Mouse (Mus musculus) left cerebral cortex, postnatal 36 days (tissue): Measurements from ENCODE around the gene Kcnma1. TPM values are rescaled to one million over a fixed set of nuclear protein-coding genes. Genes with fewer than 3 reads are reported as not detected.

Experiments
- DNase-seq, 2 experiments: peaks; one replicate each; pipeline ENCODE4 v3.0.0; 2021 to 2022; ENCODE audit warnings: low spot score in 2 of 2, mixed read lengths in 1 of 2
- intact Hi-C: fragments of 180-260 bp; cut with DNase I; formaldehyde crosslinking; loops from one replicate; pipeline ENCODE4 v1.15.1; 2025
- total RNA-seq, 2 experiments: library from RNA; stranded (reverse); gene quantifications; 2 replicates each; pipeline ENCODE4 v1.2.3; 2021

Gene Kcnma1
- total RNA-seq, 2 experiments from 2014 or later = 177 to 194 TPM

DNA sequence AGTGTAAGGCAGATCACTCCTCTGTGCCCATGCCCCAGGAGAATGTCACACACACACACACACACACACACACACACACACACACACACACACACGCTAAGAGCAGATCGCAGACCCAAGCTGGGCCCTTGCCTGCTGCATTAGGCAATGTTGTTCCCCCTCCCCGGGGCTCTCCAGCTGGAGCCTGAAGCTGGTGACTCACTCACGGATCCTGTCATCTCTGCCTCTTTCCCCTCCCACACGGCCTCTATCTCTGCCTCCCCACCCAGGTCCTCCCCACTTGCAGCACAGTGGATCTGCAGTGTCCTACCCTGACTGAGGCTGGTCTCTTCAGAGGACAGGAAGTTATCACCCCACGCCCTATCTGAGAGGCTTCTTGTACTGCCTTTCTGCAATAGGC, 128.8 kb downstream of the Kcnma1 start:
- intact Hi-C loops = loop anchor here (5.0 kb wide), 1 partner anchor 117 kb away; no protein-coding TSS in a partner anchor
- DNase-seq = peak; percentile 73 to 80

GRCm38 (mm10) chr14:23885071-23885470, 129.2 kb downstream of the Kcnma1 start:
- DNase-seq = peak; percentile 43 to 49
- intact Hi-C loops = loop anchor here (5.0 kb wide), 1 partner anchor 117 kb away; no protein-coding TSS in a partner anchor

GRCm38 (mm10) chr14:23882001-23882400, 132.3 kb downstream of the Kcnma1 start:
- intact Hi-C loops = no loop called here
- DNase-seq = no peak

GRCm38 (mm10) chr14:23879331-23879730, 135.0 kb downstream of the Kcnma1 start:
- DNase-seq = no peak
- intact Hi-C loops = no loop called here

- intact Hi-C loops = no loop called here
- no peak for DNase-seq
These were observed 136.7 kb downstream of the Kcnma1 start for GRCm38 (mm10) chr14:23877561-23877960.

GRCm38 (mm10) chr14:23874545-23874944, 139.7 kb downstream of the Kcnma1 start:
- intact Hi-C loops = no loop called here
- no peak for DNase-seq

- no peak for DNase-seq
- intact Hi-C loops = no loop called here
These were observed 157.3 kb downstream of the Kcnma1 start for GRCm38 (mm10) chr14:23857034-23857433.

DNA sequence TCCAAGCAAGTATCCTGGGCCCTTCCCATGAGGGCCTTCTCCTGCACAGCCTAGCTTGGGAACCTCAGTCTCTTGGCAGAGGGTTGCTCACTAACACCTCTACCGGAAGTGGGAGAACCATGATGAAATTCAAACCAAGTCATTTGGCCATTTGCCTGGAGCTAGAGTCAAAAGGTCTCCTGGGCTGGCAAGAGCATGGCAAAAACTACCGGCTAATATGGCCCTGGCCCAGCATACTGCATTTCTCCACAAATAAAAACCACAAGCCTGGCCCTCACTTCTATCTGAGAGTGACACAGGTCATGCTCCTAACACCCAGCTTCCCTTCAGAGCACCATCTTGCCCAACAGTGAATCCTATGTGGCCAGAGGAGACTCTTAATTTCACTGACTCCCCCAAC, 159.3 kb downstream of the Kcnma1 start:
- intact Hi-C loops = no loop called here

GRCm38 (mm10) chr14:23848529-23849141, 165.7 kb downstream of the Kcnma1 start:
- intact Hi-C loops = loop anchor here (5.0 kb wide), 2 partner anchors 49 to 154 kb away; no protein-coding TSS in a partner anchor
- DNase-seq = no peak

More for the DNA sequence above, 159.3 kb downstream of the Kcnma1 start:
- no peak for DNase-seq

GRCm38 (mm10) chr14:23846706-23847105, 167.6 kb downstream of the Kcnma1 start:
- DNase-seq = no peak
- intact Hi-C loops = loop anchor here (5.0 kb wide), 2 partner anchors 51 to 156 kb away; no protein-coding TSS in a partner anchor

GRCm38 (mm10) chr14:23842025-23842424, 172.3 kb downstream of the Kcnma1 start:
- DNase-seq = no peak
- intact Hi-C loops = no loop called here

- DNase-seq = no peak
- intact Hi-C loops = no loop called here
These were observed 174.7 kb downstream of the Kcnma1 start for GRCm38 (mm10) chr14:23839613-23840012.

DNA sequence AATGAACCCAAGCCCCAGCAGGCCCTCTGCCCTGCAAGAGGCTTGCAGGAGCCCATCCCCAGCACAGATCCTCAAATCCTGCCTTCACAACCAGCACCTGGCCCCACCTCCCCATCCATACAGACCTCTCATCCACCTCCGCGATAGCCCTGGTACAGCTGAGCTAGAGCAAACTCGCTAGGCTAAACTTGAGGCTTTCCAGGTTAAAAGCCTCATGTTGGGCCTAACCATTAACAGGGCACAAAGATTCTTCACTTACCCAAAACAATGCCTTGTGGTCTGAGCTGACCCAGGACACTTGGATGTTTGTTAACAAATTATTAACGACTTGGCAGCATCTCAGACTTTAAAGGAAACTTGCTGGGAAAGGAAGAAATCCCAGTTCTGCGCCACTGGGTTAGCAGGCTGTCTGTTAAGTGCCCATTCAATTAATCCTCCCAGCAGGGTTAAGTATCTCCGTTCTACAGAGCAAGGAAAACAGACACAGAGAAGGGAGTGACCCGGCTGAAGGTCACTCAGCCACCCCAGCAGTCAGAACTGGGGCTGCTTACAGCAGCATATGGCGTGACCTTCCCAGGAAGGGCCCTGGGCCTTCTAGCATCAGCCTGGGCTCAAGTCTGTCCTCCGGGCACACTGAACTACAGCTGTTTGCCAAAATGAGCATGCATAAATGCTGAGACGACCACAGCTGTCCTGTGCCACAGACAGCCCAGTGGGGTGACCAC, 178.7 kb downstream of the Kcnma1 start:
- intact Hi-C loops = no loop called here

DNA sequence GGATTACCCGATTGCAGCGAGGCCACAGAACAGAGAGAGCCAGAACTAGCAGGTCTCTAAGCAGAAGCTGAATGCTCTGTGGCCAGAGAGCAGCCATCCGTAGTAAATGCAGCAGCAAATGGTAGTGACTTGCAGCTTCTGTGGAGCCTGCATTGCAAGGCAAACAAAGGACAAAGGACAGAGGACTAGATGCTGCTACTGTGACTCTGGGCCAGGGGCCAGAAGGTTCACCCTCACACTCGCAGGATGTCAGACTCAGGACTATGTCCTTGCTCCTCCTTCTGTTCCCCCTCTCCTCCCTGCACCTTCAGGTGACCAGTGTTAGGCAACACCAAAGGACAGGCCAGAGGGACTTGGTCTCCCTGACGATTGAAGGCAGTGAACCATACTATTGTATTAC, 183.0 kb downstream of the Kcnma1 start:
- intact Hi-C loops = no loop called here
- no peak for DNase-seq

More for the DNA sequence above, 178.7 kb downstream of the Kcnma1 start:
- no peak for DNase-seq

DNA sequence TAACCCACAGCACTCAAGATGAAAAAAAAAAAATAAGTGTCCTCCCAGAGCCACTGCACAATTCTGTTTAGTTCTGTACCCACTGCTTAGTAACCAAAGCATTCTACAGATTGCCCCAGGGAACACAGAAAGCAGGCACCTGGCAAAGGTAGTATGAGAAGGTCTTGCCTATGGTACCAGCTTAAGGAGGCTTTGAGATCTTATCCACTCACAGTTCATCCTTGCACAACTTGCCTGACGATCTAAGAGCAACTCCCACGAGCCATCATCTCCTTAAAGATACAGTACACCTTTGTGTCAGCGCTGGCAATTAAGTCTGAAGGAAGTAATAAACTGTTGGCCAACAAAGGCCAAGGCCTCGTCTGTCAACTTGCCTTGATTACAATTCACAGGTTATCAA, 184.0 kb downstream of the Kcnma1 start:
- DNase-seq = no peak
- intact Hi-C loops = no loop called here

DNA sequence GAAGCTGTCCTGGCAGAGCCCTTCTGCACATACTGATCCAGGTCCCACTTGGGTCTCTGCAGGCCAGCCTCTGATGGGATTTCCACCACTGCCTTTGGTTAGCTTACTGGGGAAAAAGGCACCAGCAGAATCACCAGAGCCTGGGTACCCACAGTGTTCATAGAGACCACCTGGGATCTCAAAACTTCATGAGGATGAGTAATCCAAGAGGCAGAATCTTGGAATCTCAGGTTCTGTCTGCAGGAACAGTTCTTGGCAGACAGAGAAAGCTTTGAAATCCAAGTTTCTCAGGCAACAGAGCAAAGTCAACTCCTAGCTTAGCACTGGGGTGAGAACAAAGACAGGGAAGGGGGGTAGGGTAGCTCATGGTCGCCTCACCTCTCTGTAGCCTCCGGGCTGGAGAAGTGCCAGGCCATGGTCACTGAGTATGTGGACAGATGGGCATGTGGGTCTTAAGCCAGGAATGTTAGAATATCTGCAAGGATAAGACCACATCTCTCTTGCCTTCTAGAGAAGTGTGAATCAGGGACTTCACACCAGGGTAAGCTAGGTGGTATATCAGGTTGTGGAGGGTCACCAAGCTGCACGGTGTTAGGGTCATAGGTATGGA, 185.5 kb downstream of the Kcnma1 start:
- peak; percentile 32 to 38 for DNase-seq
- intact Hi-C loops = no loop called here

- intact Hi-C loops = no loop called here
- DNase-seq = no peak
These were observed 189.4 kb downstream of the Kcnma1 start for GRCm38 (mm10) chr14:23824937-23825336.

- intact Hi-C loops = no loop called here
- DNase-seq = no peak
These were observed 190.0 kb downstream of the Kcnma1 start for GRCm38 (mm10) chr14:23824267-23824666.

DNA sequence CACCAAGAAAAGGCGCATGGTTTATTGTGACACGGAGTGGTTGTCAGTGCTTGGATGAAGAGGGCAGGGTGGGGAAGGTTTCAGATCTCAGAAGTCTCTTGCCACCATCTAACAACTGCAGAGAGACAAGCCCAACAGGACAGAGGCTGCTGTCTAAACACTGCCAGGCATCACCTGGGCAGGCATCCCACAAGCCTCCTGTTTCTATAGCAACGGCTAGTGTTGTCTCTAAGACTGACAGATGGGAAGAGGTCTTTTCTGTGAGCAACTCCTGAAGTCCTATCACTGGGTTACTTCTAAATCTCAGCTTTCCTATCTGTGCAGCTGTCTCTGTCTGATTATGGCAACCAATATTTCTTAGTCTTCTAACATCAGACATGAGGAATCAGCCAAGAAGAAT, 196.7 kb downstream of the Kcnma1 start:
- intact Hi-C loops = no loop called here
- no peak for DNase-seq

DNA sequence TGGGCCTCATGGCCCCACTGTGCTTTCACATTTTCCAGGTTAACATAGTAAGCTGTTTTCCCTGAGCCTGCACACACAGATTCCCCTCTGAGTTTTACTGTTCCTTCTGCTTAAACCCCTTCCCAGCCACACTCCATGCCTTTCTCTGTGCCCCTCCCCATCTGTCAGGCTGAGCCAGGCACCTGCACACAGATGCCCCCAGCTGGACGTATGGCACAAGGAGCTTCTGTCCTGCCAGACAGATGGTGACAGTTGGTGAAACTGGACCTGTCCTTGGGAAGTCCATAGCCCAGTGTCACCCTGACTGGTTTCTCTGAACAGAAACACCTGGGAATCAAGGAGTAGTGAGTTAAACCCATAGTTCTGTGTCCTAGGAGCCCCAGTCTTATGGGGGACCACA, 204.2 kb downstream of the Kcnma1 start:
- intact Hi-C loops = no loop called here
- DNase-seq = no peak

- no peak for DNase-seq
- intact Hi-C loops = no loop called here
These were observed 205.2 kb downstream of the Kcnma1 start for GRCm38 (mm10) chr14:23809124-23809523.
